Mouse (Mus musculus) kidney, embryonic 14.5 days (tissue): Measurements from ENCODE around the gene Vhl. TPM values are rescaled to one million over a fixed set of nuclear protein-coding genes. Genes with fewer than 3 reads are reported as not detected.

Experiments
- ATAC-seq: fragments of 200-750 bp; cut with Nextera tagmentation; 2 replicates; pipeline ENCODE4 v1.8.0; 2017; ENCODE audit warnings: moderate number of reproducible peaks, mild to moderate bottlenecking, moderate TSS enrichment, moderate library complexity; ENCODE audit not compliant: low FRiP score, low TSS enrichment
- H3K27ac ChIP-seq: fragments of 300-500 bp; sonication (generic); 2 replicates; pipeline ENCODE4 v1.5.1; 2014; ENCODE audit warnings: low read depth, mild to moderate bottlenecking, low read length, moderate library complexity, mixed read lengths
- H3K27me3 ChIP-seq: fragments of 300-500 bp; sonication (generic); 2 replicates; pipeline ENCODE4 v1.6.1; 2014; ENCODE audit warnings: mild to moderate bottlenecking, low read length; ENCODE audit not compliant: control insufficient read depth, insufficient read depth
- H3K36me3 ChIP-seq: fragments of 300-500 bp; sonication (generic); 2 replicates; pipeline ENCODE4 v1.6.1; 2014; ENCODE audit warnings: low read length, mixed read lengths; ENCODE audit not compliant: control insufficient read depth, insufficient read depth
- H3K4me1 ChIP-seq: fragments of 300-500 bp; sonication (generic); 2 replicates; pipeline ENCODE4 v1.6.1; 2014; ENCODE audit warnings: low read length, mixed read lengths; ENCODE audit not compliant: control insufficient read depth, insufficient read depth
- H3K4me2 ChIP-seq: fragments of 300-500 bp; sonication (generic); replicated peaks from 2 replicates; pipeline ENCODE4 v1.6.1; 2014; ENCODE audit warnings: low read depth, mild to moderate bottlenecking, low read length
- H3K4me3 ChIP-seq: fragments of 300-500 bp; sonication (generic); 2 replicates; pipeline ENCODE4 v1.5.1; 2014; ENCODE audit warnings: mild to moderate bottlenecking, low read length
- H3K9ac ChIP-seq: fragments of 300-500 bp; sonication (generic); 2 replicates; pipeline ENCODE4 v1.6.1; 2014; ENCODE audit warnings: low read depth, mild to moderate bottlenecking, low read length, moderate library complexity
- H3K9me3 ChIP-seq: fragments of 300-500 bp; sonication (generic); 2 replicates; pipeline ENCODE4 v1.6.1; 2016; ENCODE audit warnings: low read length; ENCODE audit not compliant: control insufficient read depth
- WGBS: fragments of 180-500 bp; shearing (Covaris S2); extraction: QIAGEN DNeasy Blood & Tissue Kit; methylation state at CpG from one replicate; pipeline ENCODE4 v1.1.7; 2014; 5-methylcytosine and 5-hydroxymethylcytosine counted together
- polyA plus RNA-seq: library from polyadenylated mRNA; unstranded; fragments of >200 nt; fragmentation: Nextera tagmentation; extraction: Ambion mirVana; gene quantifications from 2 replicates; pipeline ENCODE4 v1.2.1, GENCODE M21; 2014

Vhl gene
- polyA plus RNA-seq, 1 experiment from 2014 or later, result 40.7 TPM

DNA sequence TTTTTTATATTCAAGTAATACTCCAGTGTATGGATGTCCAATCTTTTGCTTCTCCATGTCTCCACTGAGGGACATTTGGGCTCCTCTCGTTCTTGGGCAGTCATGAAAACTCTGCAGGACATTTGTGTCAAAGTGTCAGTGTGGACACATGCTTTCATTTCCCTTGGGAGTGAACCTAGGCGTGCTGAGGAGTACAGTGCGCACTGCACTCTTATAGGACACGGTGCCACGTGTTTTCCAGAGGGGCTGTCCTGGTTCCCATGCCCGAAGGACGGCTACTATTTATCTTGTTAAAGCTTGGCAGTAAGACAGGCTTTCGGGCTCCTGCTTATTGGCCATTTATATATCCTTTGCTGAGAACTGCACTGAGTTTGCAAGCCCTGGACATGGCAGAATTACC, 18.8 kb downstream of the Vhl start:
- Histone ChIP-seq H3K4me2 (no peak overlapping the region), H3K4me3 (no peak overlapping the region), H3K27ac (no peak overlapping the region), H3K36me3 (no peaks in the 10 kb centered on the region), H3K4me1 (no peaks in the 10 kb centered on the region), H3K27me3 (no peaks in the 10 kb centered on the region), H3K9ac (no peak overlapping the region), H3K9me3 (no peaks in the 10 kb centered on the region)
- no peak for ATAC-seq
- WGBS, result 77% methylated on average over 8 of the region's 8 CpGs

DNA sequence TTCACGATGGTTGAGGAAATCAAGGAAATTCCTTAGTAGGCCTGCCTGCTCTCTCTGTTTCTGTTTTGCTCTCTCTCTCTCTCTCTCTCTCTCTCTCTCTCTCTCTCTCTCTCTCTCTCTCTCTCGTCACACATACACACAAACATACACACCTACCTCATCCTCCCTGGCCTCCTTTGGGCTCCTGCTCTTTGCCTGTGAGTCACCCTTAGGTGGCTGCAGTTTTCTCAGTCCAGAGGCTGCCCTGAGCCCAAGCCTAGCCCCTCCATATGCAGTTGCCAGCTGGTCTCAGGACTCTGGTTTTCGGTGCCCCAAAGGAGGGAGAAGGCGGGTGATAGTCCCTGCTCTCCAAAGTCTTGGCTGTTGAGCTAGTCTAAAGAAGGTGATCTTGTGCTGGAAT, 19.3 kb downstream of the Vhl start:
- no peak overlapping the region for H3K4me3 ChIP-seq
- no peak for ATAC-seq
- H3K9me3 ChIP-seq, result no peaks in the 10 kb centered on the region
- no peaks in the 10 kb centered on the region for H3K27me3 ChIP-seq
- no peak overlapping the region for H3K9ac ChIP-seq
- 90% methylated on average over 4 of the region's 4 CpGs for WGBS
- no peaks in the 10 kb centered on the region for H3K4me1 ChIP-seq
- no peaks in the 10 kb centered on the region for H3K36me3 ChIP-seq
- H3K27ac ChIP-seq, result no peak overlapping the region
- H3K4me2 ChIP-seq, result no peak overlapping the region

DNA sequence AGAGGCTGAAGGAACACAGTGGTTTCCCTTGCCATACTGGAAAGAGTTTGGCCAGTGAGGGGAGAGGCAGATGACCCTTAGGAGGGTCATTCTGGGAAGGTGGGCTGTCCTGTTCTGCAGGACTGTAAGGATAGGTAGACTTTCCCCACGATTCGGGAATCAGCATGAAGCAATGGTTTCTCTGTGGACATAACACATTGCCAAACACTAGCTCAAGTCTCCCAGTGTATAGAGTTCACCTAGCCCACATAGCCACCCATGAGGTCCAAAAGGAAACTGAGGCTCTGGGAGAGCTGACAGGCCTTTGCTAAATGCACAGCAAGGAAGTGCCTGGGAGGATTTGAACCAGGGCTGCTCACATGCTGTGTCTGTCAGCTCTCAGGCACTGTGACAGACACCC, 20.2 kb downstream of the Vhl start:
- Histone ChIP-seq H3K27ac (no peak overlapping the region), H3K4me1 (no peaks in the 10 kb centered on the region), H3K9ac (no peak overlapping the region), H3K27me3 (no peaks in the 10 kb centered on the region), H3K4me2 (no peak overlapping the region), H3K4me3 (no peak overlapping the region), H3K9me3 (no peaks in the 10 kb centered on the region), H3K36me3 (no peaks in the 10 kb centered on the region)
- ATAC-seq, result no peak
- 98% methylated on average over 2 of the region's 2 CpGs for WGBS

DNA sequence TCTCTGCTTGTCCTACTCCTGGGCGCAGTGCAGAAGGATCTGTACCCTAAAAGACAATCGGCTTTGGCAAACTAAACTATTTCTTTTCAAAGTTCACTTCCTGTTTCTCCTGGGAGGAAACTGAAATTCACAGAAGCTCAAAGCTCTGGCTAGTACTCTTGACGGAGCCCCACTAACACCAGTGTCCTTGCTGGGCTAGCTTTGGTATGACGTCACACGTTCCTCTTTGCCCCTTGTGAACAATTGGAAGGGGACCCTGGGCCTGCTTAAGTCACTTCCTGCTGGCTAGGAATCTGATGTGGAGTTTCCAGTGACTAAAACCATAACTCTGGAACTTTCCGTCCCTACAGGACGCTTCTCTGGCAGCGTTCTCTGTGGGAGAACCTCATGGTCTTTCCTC, 21.0 kb downstream of the Vhl start:
- ATAC-seq, result no peak

DNA sequence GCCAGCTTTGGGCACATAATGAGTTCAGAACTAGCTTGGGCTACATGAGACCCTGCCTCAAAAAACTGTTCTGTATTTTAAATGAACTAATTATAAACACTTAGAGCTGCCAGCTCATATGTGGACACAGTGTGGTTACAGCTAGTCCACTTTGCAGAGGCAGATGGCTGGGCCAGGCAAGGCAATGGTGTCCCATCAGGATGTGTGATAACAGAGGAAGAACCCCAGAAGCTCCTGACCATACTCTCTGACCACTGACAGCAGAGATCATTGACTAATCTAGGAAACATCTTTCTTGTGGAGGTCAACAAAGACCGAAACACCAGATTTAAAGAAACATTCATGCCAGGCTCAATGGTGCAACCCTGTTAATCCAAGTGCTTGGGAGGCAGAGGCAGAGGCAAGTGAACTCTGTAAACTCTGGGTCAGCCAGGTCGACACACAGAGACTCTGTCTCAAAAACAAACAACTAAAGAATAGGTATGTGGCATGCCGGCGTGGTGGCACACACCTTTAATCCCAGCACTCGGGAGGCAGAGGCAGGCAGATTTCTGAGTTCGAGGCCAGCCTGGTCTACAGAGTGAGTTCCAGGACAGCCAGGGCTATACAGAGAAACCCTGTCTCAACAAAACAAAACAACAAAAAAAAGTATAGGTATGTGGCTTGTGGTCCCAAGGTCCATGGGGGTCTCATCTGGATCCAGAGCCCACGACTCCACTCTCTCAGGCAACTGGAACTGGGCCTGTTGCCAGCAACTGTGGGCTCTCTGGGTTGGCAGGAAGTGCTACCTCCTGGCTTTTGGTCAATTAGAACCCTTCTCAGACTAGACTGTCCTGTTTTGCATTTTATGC, 25.8 kb downstream of the Vhl start:
- Histone ChIP-seq H3K27me3 (no peaks in the 10 kb centered on the region), H3K9ac (no peak overlapping the region), H3K4me2 (no peak overlapping the region), H3K4me3 (no peak overlapping the region), H3K9me3 (no peaks in the 10 kb centered on the region), H3K27ac (no peak overlapping the region), H3K4me1 (no peaks in the 10 kb centered on the region), H3K36me3 (no peaks in the 10 kb centered on the region)
- WGBS, result 89% methylated on average over 7 of the region's 7 CpGs
- no peak for ATAC-seq

More for the DNA sequence above, 21.0 kb downstream of the Vhl start:
- Histone ChIP-seq H3K9ac (no peak overlapping the region), H3K36me3 (no peaks in the 10 kb centered on the region), H3K27me3 (no peaks in the 10 kb centered on the region), H3K9me3 (no peaks in the 10 kb centered on the region), H3K27ac (no peak overlapping the region), H3K4me1 (no peaks in the 10 kb centered on the region), H3K4me3 (no peak overlapping the region), H3K4me2 (no peak overlapping the region)
- 77% methylated on average over 8 of the region's 8 CpGs for WGBS

DNA sequence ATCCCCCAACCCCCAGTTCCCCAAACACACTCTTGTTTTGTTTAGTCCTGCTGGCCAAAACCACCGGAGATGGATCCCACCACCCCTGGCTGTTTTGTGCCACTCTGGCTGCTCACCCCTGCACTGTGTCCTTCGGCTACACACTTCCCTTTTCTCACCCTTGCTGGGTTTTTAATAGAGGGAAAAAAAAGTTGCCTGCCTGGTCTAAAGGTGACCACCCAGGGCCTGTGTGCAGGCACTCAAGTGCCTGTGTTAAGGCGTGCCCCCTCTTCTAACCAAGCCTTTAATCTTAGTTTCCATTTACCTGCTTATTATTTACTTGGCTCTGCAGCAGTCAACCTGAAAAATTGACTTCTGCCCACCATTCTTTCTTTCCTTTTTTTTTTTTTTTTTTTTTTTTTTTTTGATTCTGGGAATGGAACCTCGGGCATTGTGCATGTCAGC, 26.5 kb downstream of the Vhl start:
- H3K4me1 ChIP-seq, result no peaks in the 10 kb centered on the region
- no peak for ATAC-seq
- 72% methylated on average over 4 of the region's 4 CpGs for WGBS
- H3K9me3 ChIP-seq, result no peaks in the 10 kb centered on the region
- no peak overlapping the region for H3K27ac ChIP-seq
- no peaks in the 10 kb centered on the region for H3K36me3 ChIP-seq
- no peak overlapping the region for H3K9ac ChIP-seq
- H3K4me3 ChIP-seq, result no peak overlapping the region
- no peak overlapping the region for H3K4me2 ChIP-seq
- no peaks in the 10 kb centered on the region for H3K27me3 ChIP-seq

DNA sequence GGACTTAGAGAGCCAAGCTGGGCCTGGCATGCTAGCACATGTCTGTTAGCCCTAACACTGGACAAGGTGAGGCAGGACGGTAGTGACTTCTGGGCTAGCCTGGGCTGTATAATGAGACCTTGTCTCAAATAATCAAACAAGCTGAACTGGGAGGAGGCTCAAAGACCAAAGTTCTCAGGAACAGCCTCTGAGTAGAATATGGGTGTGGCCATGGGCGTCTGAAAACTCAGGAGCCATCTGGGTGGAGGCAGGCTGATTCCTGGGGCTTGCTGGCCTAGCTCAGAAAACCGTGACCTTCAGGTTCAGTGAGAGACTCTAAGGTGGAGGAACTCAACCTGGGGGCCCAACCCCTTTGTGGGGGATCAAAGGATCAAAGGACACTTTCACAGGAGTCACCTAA, 27.9 kb downstream of the Vhl start:
- Histone ChIP-seq H3K36me3 (no peaks in the 10 kb centered on the region), H3K9ac (no peak overlapping the region), H3K27me3 (no peaks in the 10 kb centered on the region), H3K4me3 (no peak overlapping the region), H3K4me1 (no peaks in the 10 kb centered on the region), H3K9me3 (no peaks in the 10 kb centered on the region), H3K27ac (no peak overlapping the region), H3K4me2 (no peak overlapping the region)
- ATAC-seq, result no peak
- 57% methylated on average over 3 of the region's 3 CpGs for WGBS

DNA sequence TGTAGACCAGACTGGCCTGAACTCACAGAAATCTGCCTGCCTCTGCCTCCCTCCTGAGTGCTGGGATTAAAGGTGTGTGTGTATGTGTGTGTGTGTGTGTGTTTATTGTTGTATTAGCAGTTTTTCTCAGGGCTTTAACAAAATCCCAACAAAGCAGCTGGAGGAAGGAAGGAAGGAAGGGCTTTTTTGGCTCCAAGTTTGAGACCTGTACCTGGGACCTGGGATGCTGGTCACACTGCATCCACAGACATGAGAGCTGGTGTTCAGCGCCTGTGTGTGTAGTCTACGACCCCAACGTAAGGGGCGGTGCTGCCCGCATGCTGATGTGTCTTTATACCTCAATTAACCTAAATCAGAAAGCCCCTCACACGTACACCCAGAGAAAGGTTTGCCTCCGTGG, 29.8 kb downstream of the Vhl start:
- no peak overlapping the region for H3K4me2 ChIP-seq
- no peaks in the 10 kb centered on the region for H3K9me3 ChIP-seq
- H3K4me1 ChIP-seq, result 0 out of 2 replicates have a peak, but pooled peaks cover 3% of the 10 kb centered on the region
- no peaks in the 10 kb centered on the region for H3K27me3 ChIP-seq
- no peak overlapping the region for H3K27ac ChIP-seq
- H3K9ac ChIP-seq, result no peak overlapping the region
- 95% methylated on average over 7 of the region's 7 CpGs for WGBS
- no peak overlapping the region for H3K4me3 ChIP-seq
- no peaks in the 10 kb centered on the region for H3K36me3 ChIP-seq
- no peak for ATAC-seq

DNA sequence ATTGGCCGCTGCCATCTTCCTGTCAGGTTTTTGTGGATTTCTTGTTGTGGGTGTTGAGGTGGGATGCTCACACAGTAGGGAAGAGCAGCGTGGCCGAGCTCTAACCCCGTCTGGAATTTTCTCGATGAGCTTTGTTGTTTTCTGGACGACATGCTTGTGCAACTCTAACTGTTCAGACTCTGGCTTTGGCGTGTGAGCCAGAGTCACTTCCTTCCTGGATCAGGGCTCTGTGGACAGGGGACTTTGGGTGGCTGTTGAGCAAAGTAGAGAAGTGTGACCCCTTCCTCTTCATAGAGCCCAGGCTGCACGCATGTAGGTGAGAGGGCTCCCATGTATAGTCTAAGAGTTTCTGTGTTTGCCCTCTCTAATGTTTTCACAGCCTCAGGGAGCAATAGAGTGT, 30.3 kb downstream of the Vhl start:
- no peak overlapping the region for H3K4me3 ChIP-seq
- 0 out of 2 replicates have a peak, but pooled peaks cover 4% of the 10 kb centered on the region for H3K4me1 ChIP-seq
- no peaks in the 10 kb centered on the region for H3K36me3 ChIP-seq
- no peak overlapping the region for H3K9ac ChIP-seq
- no peaks in the 10 kb centered on the region for H3K27me3 ChIP-seq
- ATAC-seq, result no peak
- no peak overlapping the region for H3K4me2 ChIP-seq
- 70% methylated on average over 8 of the region's 8 CpGs for WGBS
- no peak overlapping the region for H3K27ac ChIP-seq
- H3K9me3 ChIP-seq, result no peaks in the 10 kb centered on the region
